Mouse (Mus musculus) spleen, adult 18-20 months (tissue): ENCODE measurements around the gene Macrod1.
"Not testable (repeated sequence)": the region's sequence is repeated elsewhere in the genome, so short reads cannot be mapped to it uniquely, and the experiment has no call there.

ENCODE experiments used
- DNase-seq, 2 experiments: peaks; one replicate each; pipeline ENCODE4 v3.0.0; 2022; ENCODE audit warnings: mixed read lengths in 2 of 2

Macrod1 gene

GRCm38 (mm10) chr19:7056248-7057087 is at the start of gene Macrod1:
TSS of gene Macrod1 (plus strand) at chr19:7056810.
- DNase-seq, result peak; percentile 56 to 75

DNA sequence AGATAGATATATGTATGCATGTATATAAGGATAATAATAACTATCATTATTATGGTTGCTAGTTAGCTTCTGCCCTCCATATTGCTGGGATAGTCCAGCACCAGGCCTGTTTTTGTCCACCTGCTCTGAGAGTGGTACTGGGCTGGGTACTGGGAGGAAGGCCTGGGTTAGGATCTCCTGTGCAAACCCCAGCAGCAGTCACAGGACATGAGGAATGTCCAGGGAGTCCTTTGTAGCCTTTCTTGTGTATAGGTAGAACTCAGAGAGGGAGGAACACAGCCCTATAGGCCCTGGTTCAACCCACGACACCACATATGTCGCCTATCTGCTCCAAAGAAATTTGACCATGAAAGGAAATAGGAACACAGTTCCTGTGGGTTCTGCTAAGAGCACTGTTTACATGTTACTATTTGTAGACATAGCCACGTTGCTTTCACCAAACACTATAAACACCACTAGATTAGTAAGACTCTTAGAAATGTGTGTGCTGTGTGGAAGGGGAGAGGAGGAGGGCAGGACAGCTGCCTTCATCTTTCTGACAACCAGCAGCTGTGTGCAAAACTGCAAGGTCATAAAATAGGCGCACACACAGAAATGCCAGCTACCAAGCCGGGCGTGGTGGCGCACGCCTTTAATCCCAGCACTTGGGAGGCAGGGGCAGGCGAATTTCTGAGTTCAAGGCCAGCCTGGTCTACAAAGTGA is 49.6 kb upstream of the Macrod1 start:
- DNase-seq, result no peak

GRCm38 (mm10) chr19:7012426-7012825 is 44.2 kb upstream of the Macrod1 start:
- DNase-seq, result no peak

DNA sequence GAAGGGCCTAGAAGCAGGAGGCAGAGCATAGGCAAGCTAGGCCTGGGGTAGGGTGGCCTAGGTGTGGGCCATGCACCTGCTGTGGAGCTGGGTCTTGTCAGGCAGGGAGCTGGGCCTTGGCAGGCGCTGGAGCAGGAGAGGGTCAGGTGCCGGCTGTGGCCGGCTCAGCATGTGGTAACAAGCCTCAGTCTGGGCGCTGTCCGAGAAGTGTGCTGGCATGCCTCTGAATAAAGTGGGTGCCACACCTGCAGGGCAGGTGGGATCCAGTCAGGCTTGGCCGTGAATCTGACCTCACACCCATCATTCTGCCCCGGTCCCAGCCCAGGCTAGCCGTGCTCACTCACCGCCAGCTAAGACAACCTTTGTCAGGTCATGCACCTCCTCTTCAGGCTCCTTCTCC is 42.6 kb upstream of the Macrod1 start:
- DNase-seq, result no peak

- DNase-seq, result no peak
Observed at GRCm38 (mm10) chr19:7014481-7015135, 42.0 kb upstream of the Macrod1 start.

- peak; percentile 57 for DNase-seq
Observed at GRCm38 (mm10) chr19:7017541-7018457, 38.8 kb upstream of the Macrod1 start.

- DNase-seq, result no peak
Observed at GRCm38 (mm10) chr19:7018546-7018945, 38.1 kb upstream of the Macrod1 start.

DNA sequence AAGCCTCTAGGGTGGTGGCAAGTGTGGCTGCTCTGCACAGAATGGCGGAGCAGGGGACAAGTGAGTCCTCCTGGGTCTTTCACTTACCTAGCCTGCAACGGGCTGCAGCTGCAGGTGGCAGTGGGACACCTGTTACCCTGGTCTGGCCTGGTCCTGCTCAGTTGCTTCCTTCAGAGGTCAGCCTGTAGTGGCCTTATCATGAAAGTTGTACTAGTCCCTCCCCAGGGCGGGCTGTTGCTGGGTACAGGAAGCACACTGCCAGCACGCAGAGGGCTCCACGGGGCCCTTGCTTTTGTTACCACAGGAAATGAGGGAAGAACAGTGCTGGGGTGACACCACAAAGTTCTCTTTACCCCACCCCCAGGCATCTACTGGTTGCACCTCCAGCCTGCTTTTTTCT is 37.4 kb upstream of the Macrod1 start, which contains the start of gene Fermt3:
TSS of gene Fermt3 (minus strand) at position 279 of the 400 bp plus-strand sequence.
- DNase-seq, result peak; percentile 76

- peak; percentile 47 to 67 for DNase-seq
Observed at GRCm38 (mm10) chr19:7020224-7020641, 36.4 kb upstream of the Macrod1 start.

DNA sequence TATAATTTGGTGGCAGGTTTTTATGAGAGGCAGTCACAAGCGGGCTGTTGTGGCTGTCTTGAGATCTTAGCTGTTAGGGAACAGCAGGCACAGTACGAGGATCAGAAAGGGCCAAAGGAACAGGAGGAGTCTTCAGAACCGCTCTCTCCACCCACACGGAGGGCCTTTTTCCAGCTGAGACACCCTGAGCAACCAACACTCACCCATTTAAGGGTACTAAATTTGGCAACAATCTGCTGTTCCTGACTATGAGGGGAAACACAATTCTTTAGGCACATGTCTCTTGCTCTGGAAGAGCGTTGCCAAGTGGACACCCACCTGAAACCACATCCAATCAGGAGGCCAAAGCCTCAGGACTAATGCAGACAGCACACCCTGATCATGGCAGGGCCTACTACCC is 27.1 kb upstream of the Macrod1 start:
- no peak for DNase-seq

DNA sequence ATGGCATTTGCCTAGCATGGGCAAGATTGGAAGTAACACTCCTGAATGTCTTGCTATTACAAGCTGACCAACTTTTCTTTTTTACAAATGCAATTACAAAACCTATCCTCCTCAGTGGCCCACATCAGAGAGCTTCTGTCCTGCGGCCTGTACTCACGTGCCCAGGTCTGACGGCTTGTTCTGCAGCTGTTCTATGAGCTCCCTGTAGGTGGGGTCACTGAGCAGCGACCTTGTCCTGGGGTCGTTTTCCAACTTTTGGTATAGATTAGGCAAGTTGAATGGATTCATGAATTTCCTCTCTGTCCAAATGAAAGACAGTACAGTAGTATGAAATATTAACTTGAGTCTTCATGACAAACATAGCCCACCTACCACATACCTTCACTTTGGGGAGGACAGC is 22.6 kb upstream of the Macrod1 start:
- DNase-seq, result no peak

- peak in 1 of 2 experiments; percentile 50 for DNase-seq
Observed at GRCm38 (mm10) chr19:7039088-7039720, 17.4 kb upstream of the Macrod1 start.

- peak; percentile 94 to 98 for DNase-seq
Observed at GRCm38 (mm10) chr19:7039841-7040636, 16.6 kb upstream of the Macrod1 start, which contains the start of gene Stip1. TSS of gene Stip1 (minus strand) at chr19:7039967.

- no peak for DNase-seq
Observed at GRCm38 (mm10) chr19:7040637-7041130, 15.9 kb upstream of the Macrod1 start.

DNA sequence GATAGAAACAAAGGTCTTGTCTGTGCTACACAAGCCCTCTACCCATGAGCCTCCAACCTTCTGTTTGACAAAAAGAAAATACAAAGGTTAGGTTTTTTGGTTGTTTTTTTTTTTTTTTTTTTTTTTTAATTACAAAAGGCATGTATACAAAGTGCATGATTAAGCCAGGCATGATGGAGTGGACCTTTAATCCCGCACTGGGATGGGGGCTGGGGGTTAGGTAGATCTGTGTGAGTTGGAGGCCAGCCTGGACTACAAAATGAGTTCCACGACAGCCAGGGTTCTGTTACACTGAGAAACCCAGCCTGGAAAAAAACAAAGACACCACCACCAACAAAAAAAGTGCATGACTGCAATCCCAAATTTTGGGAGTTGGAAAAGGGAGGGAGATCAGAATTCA is 15.4 kb upstream of the Macrod1 start:
- DNase-seq, result no peak

DNA sequence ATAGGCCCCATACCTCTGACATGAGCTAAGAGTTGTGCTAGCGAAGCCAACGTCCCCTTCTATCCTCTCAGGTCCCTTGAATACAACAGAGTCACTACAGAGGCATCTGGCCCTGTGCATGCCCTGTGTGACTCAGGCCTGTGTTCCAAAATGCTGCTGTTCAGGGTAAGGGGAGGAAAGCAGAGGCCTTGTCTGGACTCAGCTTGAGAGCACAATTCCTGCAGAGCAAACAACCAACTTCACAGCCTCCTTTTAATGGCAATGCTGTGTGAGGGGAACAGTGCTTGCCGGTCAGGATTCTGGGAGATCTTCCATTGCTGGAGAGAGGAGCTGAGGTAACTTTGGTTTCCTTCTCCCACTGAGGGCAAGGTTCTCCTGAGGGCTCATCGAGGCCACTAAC is 12.3 kb upstream of the Macrod1 start:
- DNase-seq, result no peak

DNA sequence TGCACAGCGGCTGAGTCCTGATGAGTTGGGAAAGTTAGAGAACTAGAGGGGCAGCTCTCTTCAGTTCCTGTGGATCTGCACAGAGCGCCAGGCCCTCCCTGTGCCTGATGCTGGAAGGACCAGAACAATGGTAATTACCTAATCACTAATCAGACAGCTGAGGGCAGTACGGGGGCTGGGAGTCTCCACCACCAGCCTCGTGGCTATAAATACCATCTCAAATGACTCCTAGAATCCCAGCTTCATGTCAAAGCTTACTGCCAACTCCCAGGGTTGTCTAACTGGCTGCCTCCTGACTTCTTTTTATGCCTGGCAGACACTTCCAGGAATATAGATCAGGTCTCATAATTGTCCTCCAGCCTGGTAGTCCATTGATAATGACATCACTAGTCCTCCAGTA is 11.9 kb upstream of the Macrod1 start:
- DNase-seq, result no peak

DNA sequence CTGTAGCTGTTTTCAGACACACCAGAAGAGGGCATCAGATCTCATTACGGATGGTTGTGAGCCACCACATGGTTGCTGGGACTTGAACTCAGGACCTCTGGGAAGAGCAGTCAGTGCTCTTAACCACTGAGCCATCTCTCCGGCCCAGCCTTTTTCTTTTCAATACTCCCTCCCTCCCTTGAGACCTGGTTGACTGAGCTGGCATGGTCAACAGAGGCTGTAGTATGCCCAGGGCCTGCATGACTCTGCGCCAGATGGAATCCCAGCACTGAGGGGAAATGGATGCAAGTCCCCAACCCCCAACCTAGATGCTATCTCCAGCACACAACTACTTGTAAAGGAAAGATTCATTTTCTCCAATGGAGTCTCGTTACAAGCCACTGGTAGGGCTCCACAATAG is 3.2 kb upstream of the Macrod1 start:
- not testable (repeated sequence) for DNase-seq

- no peak for DNase-seq
Observed at GRCm38 (mm10) chr19:7054772-7055171, 1.8 kb upstream of the Macrod1 start.

DNA sequence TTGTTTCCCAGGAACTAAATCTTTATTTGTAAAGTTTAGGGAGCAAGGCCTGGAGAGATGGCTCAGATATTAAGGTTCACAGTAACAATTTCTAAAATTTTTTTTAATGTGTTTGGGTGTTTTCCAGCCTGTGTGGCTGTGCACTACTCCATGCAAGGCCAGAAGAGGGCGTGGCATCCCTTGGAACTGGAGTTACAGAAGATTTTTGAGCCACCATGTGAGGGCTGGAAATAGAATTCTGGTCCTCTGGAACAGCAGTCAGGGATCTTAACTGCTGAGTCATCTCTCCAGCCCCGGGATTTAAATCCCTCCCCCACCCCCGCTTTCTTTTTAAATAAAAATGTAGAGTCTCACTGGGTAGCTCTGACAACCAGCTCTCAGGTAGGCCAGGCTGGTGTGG is 1.4 kb upstream of the Macrod1 start:
- no peak for DNase-seq
